ENCODE assay signal across 25 mouse cellular contexts in the genomic region with DNA sequence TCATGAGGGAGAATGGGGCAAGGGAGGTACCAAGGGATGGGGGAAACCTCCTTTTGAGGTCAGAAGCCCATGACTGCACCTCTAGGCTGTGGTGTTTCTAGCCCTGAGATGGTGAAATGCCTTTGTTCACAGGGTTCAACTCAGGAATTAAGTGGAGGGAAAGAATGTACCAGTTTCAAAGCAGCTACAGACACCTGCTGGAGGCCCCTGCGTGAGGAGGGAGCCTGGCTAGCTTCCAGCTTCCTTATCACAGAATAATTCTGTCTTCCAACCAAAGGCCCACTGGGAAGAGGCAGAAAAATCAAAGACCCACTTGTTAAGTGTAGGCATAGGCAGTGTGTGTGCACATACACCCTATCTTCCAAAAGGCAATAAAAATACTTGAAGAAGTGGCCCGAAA.
"Had no signal": no experiment of that assay in that cellular context is flagged by ENCODE, and none has a peak within 500 bp of the region (broad histone marks: within the 10 kb centered on the region; RNA-seq: fewer than 3 reads in every experiment).

No protein-coding gene starts in this region.

- H3K36me3 ChIP-seq: heart, embryonic 13.5 days; heart, embryonic 15.5 days; hindbrain, embryonic 13.5 days; hindbrain, embryonic 15.5 days; kidney, embryonic 15.5 days; limb, embryonic 13.5 days; limb, embryonic 15.5 days had no signal

- H3K9ac ChIP-seq: forebrain, postnatal 0 days; heart, embryonic 13.5 days; heart, embryonic 15.5 days; hindbrain, embryonic 13.5 days; hindbrain, embryonic 15.5 days; kidney, embryonic 15.5 days; limb, embryonic 13.5 days; limb, embryonic 15.5 days had no signal

- H3K4me1 ChIP-seq: hindbrain, embryonic 15.5 days had no signal

- ATAC-seq: forebrain, postnatal 0 days; hindbrain, postnatal 0 days; intestine, embryonic 16.5 days had no signal

- H3K27me3 ChIP-seq: heart, embryonic 13.5 days; heart, embryonic 15.5 days; hindbrain, embryonic 13.5 days; hindbrain, embryonic 15.5 days; limb, embryonic 13.5 days had no signal

- H3K4me2 ChIP-seq: heart, embryonic 11.5 days; heart, embryonic 13.5 days; heart, embryonic 15.5 days; hindbrain, embryonic 13.5 days; hindbrain, embryonic 15.5 days; kidney, embryonic 15.5 days; limb, embryonic 13.5 days; limb, embryonic 15.5 days had no signal

- H3K9me3 ChIP-seq: heart, embryonic 13.5 days; heart, embryonic 15.5 days; hindbrain, embryonic 13.5 days; hindbrain, embryonic 15.5 days; kidney, embryonic 15.5 days; limb, embryonic 13.5 days; limb, embryonic 15.5 days had no signal

- DNase-seq: forebrain, postnatal 0 days; gastrocnemius, postnatal 14 days; gastrocnemius, postnatal 36 days; heart, adult 2 months; heart, postnatal 14 days; heart, postnatal 36 days; kidney, adult 11 months; kidney, adult 2 months; kidney, adult 9 months; kidney, postnatal 14 days; kidney, postnatal 36 days; layer of hippocampus, adult 9-11 months; layer of hippocampus, postnatal 36 days; left cerebral cortex, postnatal 4 days had no signal

- H3K27ac ChIP-seq: heart, adult 2 months; heart, embryonic 13.5 days; heart, embryonic 15.5 days; hindbrain, embryonic 13.5 days; hindbrain, embryonic 15.5 days; hindbrain, postnatal 0 days; kidney, embryonic 15.5 days; kidney, postnatal 0 days; limb, embryonic 13.5 days; limb, embryonic 15.5 days had no signal

- H3K4me3 ChIP-seq: heart, adult 2 months; heart, embryonic 13.5 days; heart, embryonic 15.5 days; hindbrain, embryonic 13.5 days; hindbrain, embryonic 15.5 days; kidney, embryonic 15.5 days; limb, embryonic 13.5 days; limb, embryonic 15.5 days had no signal
